12 mouse cellular contexts compared by ENCODE assay signal in genomic region chr14:118804351-118804750, GRCm38 (mm10). TPM values are rescaled to one million over a fixed set of nuclear protein-coding genes. Genes with fewer than 3 reads are reported as not detected.
DNase-seq lines count a peak whose midpoint lies in the region; ATAC-seq and TF ChIP-seq lines count a peak whose summit lies in the region.
"Had no signal": no experiment of that assay in that cellular context is flagged by ENCODE, and none has a peak within 500 bp of the region (broad histone marks: within the 10 kb centered on the region; RNA-seq: fewer than 3 reads in every experiment).

No protein-coding gene starts in this region.

- H3K27me3 ChIP-seq in ES-Bruce4 (ENCODE audit: control insufficient read depth, insufficient read depth, low read length, poor library complexity, severe bottlenecking): no peaks in the 10 kb centered on the region
- peaks cover 13% of the 10 kb centered on the region; the same call in 1 of the 2 replicates for H3K27me3 ChIP-seq in liver, embryonic 13.5 days
- H3K27me3 ChIP-seq: embryonic facial prominence, embryonic 13.5 days; midbrain, embryonic 12.5 days had no signal

- TF ChIP-seq CTCF in layer of hippocampus, adult 2 months (conservative IDR thresholded peaks at IDR 0.05): peak; percentile 65
- TF ChIP-seq CTCF in ES-Bruce4 (IDR thresholded peaks at IDR 0.05; ENCODE audit: low read depth, low read length): peak; percentile 74
- TF ChIP-seq CTCF in brain, embryonic 14.5 days (IDR thresholded peaks at IDR 0.05; ENCODE audit: borderline replicate concordance, extremely low read depth, insufficient read depth, insufficient read length): peak; percentile 57

- TF ChIP-seq EP300 in ES-Bruce4 (IDR thresholded peaks at IDR 0.05; ENCODE audit: insufficient read depth, low read depth, low read length): no peak

- DNase-seq in layer of hippocampus, adult 2 months (ENCODE audit: low spot score in 2 of 2): no peak
- no peak for DNase-seq in layer of hippocampus, adult 9-10 months (ENCODE audit: low spot score)
- DNase-seq in brain, embryonic 14.5 days (ENCODE audit: low read depth): no peak
- DNase-seq in liver, embryonic 13.5 days: peak; percentile 38
- no peak for DNase-seq in right cerebral cortex, postnatal 25 days
- no peak for DNase-seq in right cerebral cortex, adult 18-20 months
- DNase-seq in right cerebral cortex, postnatal 36 days (ENCODE audit: low spot score in 2 of 2): no peak
- DNase-seq: layer of hippocampus, postnatal 36 days had no signal

- no peak for ATAC-seq in liver, embryonic 13.5 days (ENCODE audit: low read depth)

- H3K9me3 ChIP-seq in ES-Bruce4 (replicated peaks; ENCODE audit: control insufficient read depth, insufficient read depth, low read length, poor library complexity, severe bottlenecking): no peaks in the 10 kb centered on the region
- no peaks in the 10 kb centered on the region for H3K9me3 ChIP-seq in liver, embryonic 13.5 days (replicated peaks)
- H3K9me3 ChIP-seq: embryonic facial prominence, embryonic 13.5 days; heart, embryonic 13.5 days; midbrain, embryonic 12.5 days had no signal

- no peak for TF ChIP-seq POLR2A in ES-Bruce4 (IDR thresholded peaks at IDR 0.05; ENCODE audit: insufficient read depth, low read length)
- no peak for TF ChIP-seq POLR2A in brain, embryonic 14.5 days (IDR thresholded peaks at IDR 0.05; ENCODE audit: borderline replicate concordance, extremely low read depth, insufficient read depth, insufficient read length, poor library complexity, severe bottlenecking)

- H3K36me3 ChIP-seq in ES-Bruce4 (ENCODE audit: control insufficient read depth, insufficient read depth, low read length, poor library complexity, severe bottlenecking): no peaks in the 10 kb centered on the region
- H3K36me3 ChIP-seq in liver, embryonic 13.5 days: no peaks in the 10 kb centered on the region
- H3K36me3 ChIP-seq: embryonic facial prominence, embryonic 13.5 days; heart, embryonic 13.5 days; midbrain, embryonic 12.5 days had no signal

- no peak overlapping the region for H3K4me2 ChIP-seq in liver, embryonic 13.5 days
- H3K4me2 ChIP-seq: embryonic facial prominence, embryonic 13.5 days; heart, embryonic 13.5 days; midbrain, embryonic 12.5 days had no signal

- H3K4me1 ChIP-seq in ES-Bruce4 (ENCODE audit: control insufficient read depth, insufficient read depth, low read length): no peaks in the 10 kb centered on the region
- H3K4me1 ChIP-seq in liver, embryonic 13.5 days (replicated peaks): peaks cover 47% of the 10 kb centered on the region

- H3K4me3 ChIP-seq in layer of hippocampus, adult 2 months: no peak overlapping the region
- no peak overlapping the region for H3K4me3 ChIP-seq in ES-Bruce4 (ENCODE audit: low read depth, low read length)
- no peak overlapping the region for H3K4me3 ChIP-seq in liver, embryonic 13.5 days (replicated peaks)
- H3K4me3 ChIP-seq: embryonic facial prominence, embryonic 13.5 days; heart, embryonic 13.5 days; midbrain, embryonic 12.5 days had no signal

- 0 out of 2 replicates have a peak overlapping the region, but pooled peaks have one; percentile 6 for H3K9ac ChIP-seq in ES-Bruce4 (ENCODE audit: low read depth, poor library complexity, severe bottlenecking)
- H3K9ac ChIP-seq in liver, embryonic 13.5 days: no peak overlapping the region
- H3K9ac ChIP-seq: embryonic facial prominence, embryonic 13.5 days; heart, embryonic 13.5 days; midbrain, embryonic 12.5 days had no signal

- H3K27ac ChIP-seq in layer of hippocampus, adult 2 months: no peak overlapping the region
- no peak overlapping the region for H3K27ac ChIP-seq in ES-Bruce4 (ENCODE audit: insufficient read depth, low read length)
- no peak overlapping the region for H3K27ac ChIP-seq in liver, embryonic 13.5 days
- H3K27ac ChIP-seq: embryonic facial prominence, embryonic 13.5 days; heart, embryonic 13.5 days; midbrain, embryonic 12.5 days had no signal

- 40% methylated on average over 6 of the region's 6 CpGs for WGBS in liver, embryonic 13.5 days (ENCODE audit: insufficient replicate concordance)

RNA-seq across cellular contexts. Expression of gene Cldn10, which starts 16.6 kb away (rescaled TPM):
- total RNA-seq in layer of hippocampus, adult 2 months (2021): 10 to 100 TPM; 35.2 to 39.5 TPM
- polyA plus RNA-seq in ES-Bruce4 (2011; ENCODE audit: insufficient read depth, insufficient read length, low read depth, missing spikeins): not detected in 2 replicates
- polyA plus RNA-seq in brain, embryonic 14.5 days (2012; rRNA removed): 0.31 and 0.33 TPM in 2 replicates
- 0.20 and 0.51 TPM in 2 replicates for polyA plus RNA-seq in liver, embryonic 13.5 days (2015; fragmentation: Nextera tagmentation; extraction: Ambion mirVana)
